Mouse (Mus musculus) small intestine, adult 2 months (tissue): ENCODE measurements around the gene Abcc3.

Source experiments
- CTCF ChIP-seq: fragments of 200-500 bp; IDR thresholded peaks from 2 replicates; pipeline ENCODE4 v1.5.1; 2012; ENCODE audit warnings: low read depth, mild to moderate bottlenecking, control low read depth, inconsistent platforms, low read length, moderate library complexity, mixed read lengths; ENCODE audit not compliant: insufficient replicate concordance, insufficient read length; ENCODE audit errors: extremely low read depth
- POLR2A ChIP-seq: fragments of 200-500 bp; IDR thresholded peaks from 2 replicates; pipeline ENCODE4 v1.6.1; 2012; ENCODE audit warnings: low read depth, mild to moderate bottlenecking, control low read depth, inconsistent platforms, low read length, moderate library complexity

GRCm38 (mm10) chr11:94332726-94333125, 60.1 kb downstream of the Abcc3 start:
- TF ChIP-seq POLR2A (no peak), CTCF (no peak)
